Mouse (Mus musculus) liver, embryonic 16.5 days (tissue): ENCODE data around the gene Magea10. TPM values are rescaled to one million over a fixed set of nuclear protein-coding genes. Genes with fewer than 3 reads are reported as not detected.

Experiments
- ATAC-seq: fragments of 200-750 bp; cut with Nextera tagmentation; 2 replicates; pipeline ENCODE4 v1.8.0; 2017; ENCODE audit warnings: low read depth, mild to moderate bottlenecking, moderate number of reproducible peaks, moderate library complexity
- H3K27ac ChIP-seq: fragments of 300-500 bp; sonication (generic); 2 replicates; pipeline ENCODE4 v1.5.1; 2014; ENCODE audit warnings: mild to moderate bottlenecking, low read length
- H3K27me3 ChIP-seq: fragments of 300-500 bp; sonication (generic); 2 replicates; pipeline ENCODE4 v1.6.1; 2014; ENCODE audit warnings: low read depth, low read length, mixed read lengths; ENCODE audit not compliant: control insufficient read depth, insufficient read depth
- H3K36me3 ChIP-seq: fragments of 300-500 bp; sonication (generic); 2 replicates; pipeline ENCODE4 v1.6.1; 2014; ENCODE audit warnings: mild to moderate bottlenecking; ENCODE audit not compliant: control insufficient read depth, insufficient read depth
- H3K4me1 ChIP-seq: fragments of 300-500 bp; sonication (generic); 2 replicates; pipeline ENCODE4 v1.6.1; 2014; ENCODE audit warnings: low read depth, low read length, mixed read lengths; ENCODE audit not compliant: control insufficient read depth
- H3K4me2 ChIP-seq: fragments of 300-500 bp; sonication (generic); 2 replicates; pipeline ENCODE4 v1.6.1; 2014; ENCODE audit warnings: low read depth, low read length, mixed read lengths
- H3K4me3 ChIP-seq: fragments of 300-500 bp; sonication (generic); 2 replicates; pipeline ENCODE4 v1.5.1; 2014; ENCODE audit warnings: low read depth, mild to moderate bottlenecking, low read length
- H3K9ac ChIP-seq: fragments of 300-500 bp; sonication (generic); 2 replicates; pipeline ENCODE4 v1.6.1; 2014; ENCODE audit warnings: low read depth, low read length
- H3K9me3 ChIP-seq: fragments of 300-500 bp; sonication (generic); replicated peaks from 2 replicates; pipeline ENCODE4 v1.6.1; 2016; ENCODE audit warnings: low read length; ENCODE audit not compliant: control insufficient read depth
- WGBS: fragments of 180-500 bp; shearing (Covaris S2); extraction: QIAGEN DNeasy Blood & Tissue Kit; methylation state at CpG from one replicate; pipeline ENCODE4 v1.1.7; 2014; ENCODE audit not compliant: insufficient replicate concordance; 5-methylcytosine and 5-hydroxymethylcytosine counted together
- polyA plus RNA-seq: library from polyadenylated mRNA; unstranded; fragments of >200 nt; fragmentation: Nextera tagmentation; extraction: Ambion mirVana; gene quantifications from 2 replicates; pipeline ENCODE4 v1.2.1, GENCODE M21; 2015

Magea10 gene
- polyA plus RNA-seq = not detected in 2 replicates

- no peak for ATAC-seq
- Histone ChIP-seq H3K4me1 (no peaks in the 10 kb centered on the region), H3K36me3 (no peaks in the 10 kb centered on the region), H3K27me3 (no peaks in the 10 kb centered on the region), H3K9me3 (no peaks in the 10 kb centered on the region), H3K4me2 (no peak within 1 kb of the TSS), H3K4me3 (no peak within 1 kb of the TSS), H3K9ac (no peak within 1 kb of the TSS), H3K27ac (no peak within 1 kb of the TSS)
- 72% methylated on average over 6 of the region's 6 CpGs for WGBS
Measured at GRCm38 (mm10) chrX:72386758-72387157, at the start of gene Magea10. Gene Magea10, minus strand, starts transcription at chrX:72386858.

DNA sequence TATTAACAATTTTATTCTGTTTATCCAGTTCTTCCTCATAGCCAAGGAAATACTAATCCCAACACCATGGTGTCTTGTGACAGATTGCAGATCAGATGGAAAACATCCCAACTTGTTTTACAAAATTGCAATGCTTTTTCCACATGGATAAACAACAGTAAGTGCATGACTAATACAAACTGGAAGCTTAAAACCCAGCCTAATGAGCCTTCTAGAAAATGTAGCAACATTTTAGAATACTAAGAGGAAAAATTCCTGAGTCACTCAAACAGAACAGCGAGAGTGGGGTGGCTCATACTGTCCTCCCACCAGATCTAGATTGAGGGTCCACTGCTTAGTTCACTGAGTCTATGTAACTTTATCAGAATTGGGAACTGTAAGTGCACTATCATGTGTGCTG lies 4.7 kb downstream of the Magea10 start:
- WGBS = 35% methylated on average over 1 of the region's 1 CpGs
- Histone ChIP-seq H3K27ac (no peak overlapping the region), H3K27me3 (no peaks in the 10 kb centered on the region), H3K36me3 (no peaks in the 10 kb centered on the region), H3K4me1 (no peaks in the 10 kb centered on the region), H3K9me3 (no peaks in the 10 kb centered on the region), H3K4me2 (no peak overlapping the region), H3K9ac (no peak overlapping the region), H3K4me3 (no peak overlapping the region)
- no peak for ATAC-seq

Other genes with a start within 250 kb of the Magea10 start
- gene Magea4, start 164.8 kb downstream of the Magea10 start, polyA plus RNA-seq = not detected in 2 replicates
- gene Gabre, start 112.1 kb downstream of the Magea10 start, polyA plus RNA-seq = 0.04 and 0.08 TPM in 2 replicates